ENCODE assay signal across 13 mouse cellular contexts in the genomic region with DNA sequence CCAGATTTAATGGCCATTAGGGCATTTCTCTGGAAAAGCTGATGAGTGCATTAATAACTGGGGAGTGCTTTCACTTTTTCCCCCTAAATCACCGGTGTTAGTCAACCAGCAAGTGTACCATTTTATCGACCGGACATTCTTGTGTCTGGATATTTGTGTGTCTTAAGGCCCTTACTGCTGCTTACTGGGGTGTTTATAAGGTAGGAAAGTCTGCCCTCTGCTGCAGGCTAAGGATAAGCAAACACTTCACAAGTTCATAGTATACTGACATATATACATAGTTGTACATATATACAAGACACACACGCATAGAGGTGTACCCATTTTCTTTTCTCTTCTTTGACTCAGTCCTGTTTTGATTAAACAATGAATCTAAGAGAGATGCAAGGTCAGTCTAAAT. TPM values are rescaled to one million over a fixed set of nuclear protein-coding genes. Genes with fewer than 3 reads are reported as not detected.
DNase-seq lines count a peak whose midpoint lies in the region; ATAC-seq and TF ChIP-seq lines count a peak whose summit lies in the region.
"Had no signal": no experiment of that assay in that cellular context is flagged by ENCODE, and none has a peak within 500 bp of the region (broad histone marks: within the 10 kb centered on the region; RNA-seq: fewer than 3 reads in every experiment).

No protein-coding gene starts in this region.

- H3K9ac ChIP-seq in kidney, postnatal 0 days (ENCODE audit: low read depth, low read length): no peak overlapping the region

- peak; percentile 61 for TF ChIP-seq CTCF in kidney, postnatal 0 days (IDR thresholded peaks at IDR 0.05; ENCODE audit: low read depth)

- 72% methylated on average over 4 of the region's 4 CpGs for WGBS in kidney, postnatal 0 days

- DNase-seq in gastrocnemius, adult 18-20 months (ENCODE audit: low spot score): peak; percentile 9
- no peak for DNase-seq in gastrocnemius, postnatal 36 days
- peak; percentile 47 for DNase-seq in kidney, postnatal 0 days (ENCODE audit: low spot score)
- DNase-seq in kidney, adult 11 months: no peak
- peak; percentile 48 for DNase-seq in 3T3-L1 (ENCODE audit: low read depth, low spot score)
- peak; percentile 60 for DNase-seq in brain, adult 2 months (ENCODE audit: low read depth, low spot score)
- DNase-seq: gastrocnemius, postnatal 14 days; lung, adult 2 months; spleen, adult 18-20 months had no signal

- H3K4me3 ChIP-seq in kidney, postnatal 0 days (replicated peaks; ENCODE audit: low read depth, low read length): no peak overlapping the region

- no peaks in the 10 kb centered on the region for H3K4me1 ChIP-seq in kidney, postnatal 0 days (replicated peaks; ENCODE audit: insufficient read depth, low read length)

- no peak for ATAC-seq in kidney, postnatal 0 days (replicated peaks; ENCODE audit: low FRiP score, low read depth)
- ATAC-seq in granulocyte monocyte progenitor cell, adult 5-6 weeks (replicated peaks; ENCODE audit: poor library complexity, severe bottlenecking): no peak
- ATAC-seq in CD4-positive, CD25-positive, alpha-beta regulatory T cell, adult 4 months: no peak

- no peaks in the 10 kb centered on the region for H3K36me3 ChIP-seq in kidney, postnatal 0 days (ENCODE audit: insufficient read depth, low read length)

- intact Hi-C loops in gastrocnemius, postnatal 36 days (cut with DNase I): loop anchor here (2.0 kb wide), 1 partner anchor 125 kb away; no protein-coding TSS in a partner anchor

- H3K9me3 ChIP-seq in kidney, postnatal 0 days (replicated peaks; ENCODE audit: low read length): no peaks in the 10 kb centered on the region

- H3K27me3 ChIP-seq in kidney, postnatal 0 days (ENCODE audit: insufficient read depth, low read length): no peaks in the 10 kb centered on the region

- H3K4me2 ChIP-seq in kidney, postnatal 0 days (ENCODE audit: low read length): no peak overlapping the region

- no peak overlapping the region for H3K27ac ChIP-seq in kidney, postnatal 0 days

RNA-seq across cellular contexts. Expression of a gene that starts 55.7 kb away (rescaled TPM):
- 10 to 100 TPM; 25.4 to 26.4 TPM for total RNA-seq in gastrocnemius, adult 18-20 months (2021)
- 10 to 100 TPM; 19.0 to 24.8 TPM for total RNA-seq in gastrocnemius, postnatal 36 days (2021)
- polyA plus RNA-seq in kidney, postnatal 0 days (2015; fragmentation: Nextera tagmentation; extraction: Ambion mirVana): 0.04 TPM in 2 replicates
- not detected in 2 replicates for total RNA-seq in granulocyte monocyte progenitor cell, adult 5-6 weeks (2014; fragmentation: Nextera tagmentation)
- not detected in 2 replicates for total RNA-seq in granulocyte monocyte progenitor cell, adult 5-6 weeks (2017)
- polyA plus RNA-seq in CD4-positive, CD25-positive, alpha-beta regulatory T cell, adult 4 months (2017; shearing (Covaris generic)): not detected
- total RNA-seq: hematopoietic stem cell, adult 5-6 weeks had no signal
- polyA plus RNA-seq: thymus, postnatal 0 days had no signal

Comparison
In these comparisons a context has a peak if more than half of its experiments do, and no peak if none do; other contexts are left out.
1. DNase-seq: peak in gastrocnemius, adult 18-20 months (single experiment), kidney, postnatal 0 days (single experiment), 3T3-L1 (single experiment) and brain, adult 2 months (single experiment); none in gastrocnemius, postnatal 36 days (0 of 2) and kidney, adult 11 months (single experiment).
2. RNA of a gene that starts 55.7 kb away (total RNA-seq): 25.4 to 26.4 TPM in gastrocnemius, adult 18-20 months and 19.0 to 24.8 TPM in gastrocnemius, postnatal 36 days; not detected in granulocyte monocyte progenitor cell, adult 5-6 weeks; every median in the first group is over 10 times any median in the second.